Mouse (Mus musculus) stomach, embryonic 16.5 days (tissue): ENCODE measurements around the gene Wdr54. TPM values are rescaled to one million over a fixed set of nuclear protein-coding genes. Genes with fewer than 3 reads are reported as not detected.
"Not testable (repeated sequence)": the region's sequence is repeated elsewhere in the genome, so short reads cannot be mapped to it uniquely, and the experiment has no call there.

Source experiments
- ATAC-seq: fragments of 200-750 bp; cut with Nextera tagmentation; 2 replicates; pipeline ENCODE4 v1.8.0; 2017; ENCODE audit warnings: moderate number of reproducible peaks, moderate TSS enrichment; ENCODE audit not compliant: insufficient read depth, low FRiP score
- H3K27ac ChIP-seq: fragments of 300-500 bp; sonication (generic); 2 replicates; pipeline ENCODE4 v1.5.1; 2014; ENCODE audit warnings: low read length
- H3K27me3 ChIP-seq: fragments of 300-500 bp; sonication (generic); 2 replicates; pipeline ENCODE4 v1.6.1; 2014; ENCODE audit warnings: low read length, control low read depth, mixed read lengths; ENCODE audit not compliant: control insufficient read depth, insufficient read depth
- H3K36me3 ChIP-seq: fragments of 300-500 bp; sonication (generic); 2 replicates; pipeline ENCODE4 v1.6.1; 2014; ENCODE audit warnings: low read length; ENCODE audit not compliant: control insufficient read depth, insufficient read depth
- H3K4me1 ChIP-seq: fragments of 300-500 bp; sonication (generic); 2 replicates; pipeline ENCODE4 v1.6.1; 2014; ENCODE audit warnings: low read length, control low read depth, mixed read lengths; ENCODE audit not compliant: control insufficient read depth, insufficient read depth
- H3K4me2 ChIP-seq: fragments of 300-500 bp; sonication (generic); 2 replicates; pipeline ENCODE4 v1.6.1; 2014; ENCODE audit warnings: low read depth, low read length, mixed read lengths
- H3K4me3 ChIP-seq: fragments of 300-500 bp; sonication (generic); replicated peaks from 2 replicates; pipeline ENCODE4 v1.5.1; 2014; ENCODE audit warnings: mild to moderate bottlenecking, low read length
- H3K9ac ChIP-seq: fragments of 300-500 bp; sonication (generic); 2 replicates; pipeline ENCODE4 v1.6.1; 2014; ENCODE audit warnings: low read length
- H3K9me3 ChIP-seq: fragments of 300-500 bp; sonication (generic); replicated peaks from 2 replicates; pipeline ENCODE4 v1.6.1; 2016; ENCODE audit warnings: low read length, control low read depth; ENCODE audit not compliant: control insufficient read depth
- WGBS: fragments of 180-500 bp; shearing (Covaris S2); extraction: QIAGEN DNeasy Blood & Tissue Kit; methylation state at CpG from one replicate; pipeline ENCODE4 v1.1.7; 2014; 5-methylcytosine and 5-hydroxymethylcytosine counted together
- polyA plus RNA-seq: library from polyadenylated mRNA; unstranded; fragments of >200 nt; fragmentation: Nextera tagmentation; extraction: Ambion mirVana; gene quantifications from 2 replicates; pipeline ENCODE4 v1.2.1, GENCODE M21; 2015

Wdr54 gene
- polyA plus RNA-seq, 1 experiment from 2014 or later, result 4.1 TPM

GRCm38 (mm10) chr6:83162701-83163100 lies 6.5 kb upstream of the Wdr54 start:
- no peaks in the 10 kb centered on the region for H3K9me3 ChIP-seq
- H3K4me1 ChIP-seq, result peaks cover 25% of the 10 kb centered on the region
- ATAC-seq, result no peak
- H3K9ac ChIP-seq, result peak overlapping the region; percentile 70
- H3K4me2 ChIP-seq, result peak overlapping the region; percentile 77
- peaks cover 21% of the 10 kb centered on the region for H3K27me3 ChIP-seq
- H3K27ac ChIP-seq, result no peak overlapping the region
- H3K36me3 ChIP-seq, result no peaks in the 10 kb centered on the region
- peak overlapping the region; percentile 44 for H3K4me3 ChIP-seq
- WGBS, result 1% methylated on average over 8 of the region's 8 CpGs

DNA sequence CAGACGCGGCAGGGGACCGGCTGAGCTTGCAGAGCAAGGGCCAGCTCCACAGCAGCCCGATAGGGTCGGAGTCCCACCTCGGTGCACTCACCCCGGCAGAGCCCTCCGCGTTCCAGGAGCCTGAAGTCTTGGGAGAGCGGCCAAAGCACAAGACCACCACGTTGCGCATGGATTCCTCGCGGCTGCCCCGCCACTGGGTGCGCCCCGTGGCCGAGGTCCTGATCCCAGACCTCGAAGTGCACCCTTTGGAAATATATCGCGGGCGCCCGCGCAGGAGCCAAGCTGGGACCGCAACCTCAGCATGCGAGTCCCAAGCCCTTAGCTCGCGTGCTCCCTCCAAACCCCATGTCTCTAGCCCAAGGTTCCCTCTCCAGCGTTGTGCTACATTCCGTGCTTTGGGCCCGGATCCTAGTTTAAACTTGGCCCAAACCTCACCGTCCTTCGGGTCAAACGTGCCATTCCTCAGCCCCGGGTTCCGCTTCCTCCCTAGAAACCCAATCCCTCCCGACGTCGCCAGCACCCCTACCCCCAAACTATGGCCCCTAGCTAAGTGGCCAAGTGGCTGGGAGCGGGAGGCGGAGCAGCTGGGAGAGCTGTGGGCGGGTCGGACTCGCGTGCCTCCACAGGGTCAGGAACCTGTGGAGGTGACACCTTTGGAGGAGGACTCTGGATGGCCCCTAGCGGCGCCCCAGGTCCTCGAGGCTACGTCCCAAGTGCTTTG lies 5.9 kb upstream of the Wdr54 start:
- Histone ChIP-seq H3K27me3 (peaks cover 21% of the 10 kb centered on the region), H3K36me3 (no peaks in the 10 kb centered on the region), H3K4me2 (peak overlapping the region; percentile 77), H3K9ac (peak overlapping the region; percentile 70), H3K9me3 (no peaks in the 10 kb centered on the region), H3K4me3 (peak overlapping the region; percentile 44), H3K4me1 (peaks cover 22% of the 10 kb centered on the region), H3K27ac (no peak overlapping the region)
- WGBS, result under 1% methylated on average over 49 of the region's 49 CpGs
- peak; percentile 31 for ATAC-seq

GRCm38 (mm10) chr6:83161442-83161841 lies 5.2 kb upstream of the Wdr54 start:
- Histone ChIP-seq H3K9me3 (no peaks in the 10 kb centered on the region), H3K9ac (peak overlapping the region; percentile 70), H3K4me2 (peak overlapping the region; percentile 77), H3K27me3 (peaks cover 21% of the 10 kb centered on the region), H3K4me1 (peaks cover 21% of the 10 kb centered on the region), H3K36me3 (no peaks in the 10 kb centered on the region), H3K4me3 (peak overlapping the region; percentile 44), H3K27ac (no peak overlapping the region)
- ATAC-seq, result no peak
- WGBS, result 12% methylated on average over 19 of the region's 19 CpGs

DNA sequence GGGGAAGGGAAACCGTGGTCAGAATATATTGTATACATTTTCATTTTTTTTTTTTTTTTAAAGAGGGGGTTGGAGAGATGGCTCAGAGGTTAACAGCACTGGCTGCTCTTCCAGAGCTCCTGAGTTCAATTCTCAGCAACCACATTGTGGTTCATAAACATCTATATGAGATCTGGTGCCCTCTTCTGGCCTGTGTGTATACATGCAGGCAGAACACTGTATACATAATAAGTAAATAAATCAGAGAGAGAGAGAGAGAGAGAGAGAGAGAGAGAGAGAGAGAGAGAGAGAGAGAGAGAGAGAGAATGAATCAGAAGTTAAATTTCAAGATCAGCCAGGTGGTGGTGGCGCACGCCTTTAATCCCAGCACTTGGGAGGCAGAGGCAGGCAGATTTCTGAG lies 3.3 kb upstream of the Wdr54 start:
- H3K4me3 ChIP-seq, H3K4me2 ChIP-seq, H3K27ac ChIP-seq, H3K36me3 ChIP-seq, H3K9ac ChIP-seq, H3K9me3 ChIP-seq, ATAC-seq: not testable (repeated sequence)
- Histone ChIP-seq H3K27me3 (peaks cover 26% of the 10 kb centered on the region), H3K4me1 (peaks cover 23% of the 10 kb centered on the region)
- 24% methylated on average over 3 of the region's 3 CpGs for WGBS

GRCm38 (mm10) chr6:83155552-83156238 lies 502 bp downstream of the Wdr54 start:
- H3K9ac ChIP-seq, result peak overlapping the region; percentile 71
- ATAC-seq, result no peak; the same call in 1 of the 2 replicates
- H3K9me3 ChIP-seq, result no peaks in the 10 kb centered on the region
- WGBS, result 7% methylated on average over 23 of the region's 23 CpGs
- no peak overlapping the region for H3K27ac ChIP-seq
- H3K27me3 ChIP-seq, result peaks cover 6% of the 10 kb centered on the region
- H3K4me2 ChIP-seq, result peak overlapping the region; percentile 96
- no peaks in the 10 kb centered on the region for H3K36me3 ChIP-seq
- H3K4me3 ChIP-seq, result peak overlapping the region; percentile 61
- peaks cover 9% of the 10 kb centered on the region; the same call in 1 of the 2 replicates for H3K4me1 ChIP-seq

DNA sequence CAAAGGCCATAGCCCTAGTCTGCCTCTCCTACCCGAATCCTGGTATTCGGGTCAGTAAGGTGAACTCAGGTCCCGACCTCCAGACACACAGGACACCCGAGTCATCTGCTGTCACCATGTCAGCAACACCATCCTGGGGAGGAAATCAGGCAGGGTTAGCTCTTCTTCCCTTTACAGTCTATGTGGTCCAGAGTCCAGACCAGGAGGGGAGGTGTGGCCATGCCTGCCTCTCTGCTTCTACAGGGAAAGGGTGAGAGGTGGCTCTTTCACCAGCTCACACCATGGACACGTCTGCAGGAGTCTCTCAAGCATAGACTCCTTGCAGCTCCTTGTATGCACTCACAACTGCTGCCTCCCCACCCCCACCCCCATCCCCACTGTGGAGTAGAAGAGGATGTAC lies 2.7 kb downstream of the Wdr54 start:
- ATAC-seq, result no peak

DNA sequence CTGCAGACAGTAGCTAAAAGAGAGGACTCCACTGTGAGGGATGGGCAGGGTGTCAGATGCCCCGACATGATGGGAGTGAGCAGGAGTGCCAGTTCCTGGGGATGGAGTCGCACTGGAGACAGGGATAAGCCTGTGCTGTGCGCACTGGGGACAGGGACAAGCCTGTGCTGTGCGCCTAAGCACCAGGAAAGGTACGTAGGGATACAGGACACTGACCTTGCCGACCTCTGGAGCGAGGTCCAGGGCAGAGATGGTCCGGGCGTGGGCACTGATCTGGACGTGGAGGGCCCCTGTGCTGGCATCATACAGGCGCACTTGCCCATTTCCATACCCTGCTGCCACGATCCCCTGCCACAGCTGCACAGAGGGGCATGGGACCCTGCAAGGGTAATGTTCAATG lies 3.2 kb downstream of the Wdr54 start:
- H3K27me3 ChIP-seq, result 0 out of 2 replicates have a peak, but pooled peaks cover 4% of the 10 kb centered on the region
- 84% methylated on average over 12 of the region's 12 CpGs for WGBS
- ATAC-seq, result no peak

More for the DNA sequence above, 2.7 kb downstream of the Wdr54 start:
- H3K9ac ChIP-seq, result no peak overlapping the region
- H3K9me3 ChIP-seq, result no peaks in the 10 kb centered on the region
- H3K4me1 ChIP-seq, result peaks cover 9% of the 10 kb centered on the region; the same call in 1 of the 2 replicates
- H3K27me3 ChIP-seq, result 0 out of 2 replicates have a peak, but pooled peaks cover 4% of the 10 kb centered on the region
- H3K27ac ChIP-seq, result no peak overlapping the region
- no peaks in the 10 kb centered on the region for H3K36me3 ChIP-seq
- WGBS, result 73% methylated on average over 5 of the region's 5 CpGs
- H3K4me3 ChIP-seq, result no peak overlapping the region
- H3K4me2 ChIP-seq, result no peak overlapping the region

DNA sequence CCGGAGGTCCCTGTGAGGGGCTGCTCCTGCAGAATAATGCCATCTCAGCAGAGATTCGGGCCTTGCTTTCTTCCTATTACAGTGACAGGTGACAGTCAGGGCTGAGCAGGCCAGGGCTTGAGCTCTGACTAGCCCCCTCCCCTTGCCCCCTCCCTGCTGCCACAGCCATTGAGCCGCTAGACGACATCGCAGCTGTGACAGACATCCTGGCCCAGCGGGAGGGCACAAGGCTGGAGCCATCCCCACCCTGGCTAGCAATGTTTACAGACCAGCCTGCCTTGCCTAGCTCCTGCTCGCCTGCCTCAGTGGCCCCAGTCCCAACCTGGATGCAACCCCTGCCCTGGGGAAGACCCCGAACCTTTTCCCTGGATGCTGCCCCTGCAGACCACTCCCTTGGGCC lies 4.5 kb downstream of the Wdr54 start:
- 0 out of 2 replicates have a peak, but pooled peaks cover 4% of the 10 kb centered on the region for H3K36me3 ChIP-seq
- no peak overlapping the region for H3K4me3 ChIP-seq
- peaks cover 9% of the 10 kb centered on the region; the same call in 1 of the 2 replicates for H3K4me1 ChIP-seq
- H3K9me3 ChIP-seq, result no peaks in the 10 kb centered on the region
- no peak overlapping the region for H3K4me2 ChIP-seq
- WGBS, result 39% methylated on average over 8 of the region's 8 CpGs
- H3K27me3 ChIP-seq, result 0 out of 2 replicates have a peak, but pooled peaks cover 4% of the 10 kb centered on the region
- no peak for ATAC-seq
- H3K9ac ChIP-seq, result no peak overlapping the region
- no peak overlapping the region for H3K27ac ChIP-seq

More for the DNA sequence above, 3.2 kb downstream of the Wdr54 start:
- H3K4me3 ChIP-seq, result no peak overlapping the region
- H3K9me3 ChIP-seq, result no peaks in the 10 kb centered on the region
- no peak overlapping the region for H3K9ac ChIP-seq
- no peaks in the 10 kb centered on the region for H3K36me3 ChIP-seq
- H3K27ac ChIP-seq, result no peak overlapping the region
- no peak overlapping the region for H3K4me2 ChIP-seq
- H3K4me1 ChIP-seq, result peaks cover 9% of the 10 kb centered on the region; the same call in 1 of the 2 replicates

DNA sequence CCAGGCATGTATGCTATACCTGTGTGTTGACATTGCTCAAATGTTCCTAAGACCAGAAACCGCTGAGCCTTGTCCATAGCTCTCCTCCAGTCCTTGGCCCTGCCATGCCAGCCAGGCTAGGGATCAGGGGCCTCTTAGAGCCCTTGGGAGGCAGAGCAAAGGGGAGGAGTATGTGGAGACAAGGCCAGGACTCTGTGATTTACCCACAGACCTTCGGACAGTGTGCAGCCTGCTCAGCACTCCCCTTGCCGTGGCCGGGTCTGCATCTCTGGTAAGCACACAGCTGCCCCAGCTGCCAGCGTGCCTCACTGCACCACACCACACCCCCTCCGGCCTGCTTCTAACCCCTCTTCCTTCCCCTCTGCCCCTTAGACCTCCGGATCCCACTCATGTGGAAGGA lies 8.9 kb downstream of the Wdr54 start:
- Histone ChIP-seq H3K27me3 (no peaks in the 10 kb centered on the region), H3K9me3 (no peaks in the 10 kb centered on the region), H3K4me2 (no peak overlapping the region), H3K36me3 (0 out of 2 replicates have a peak, but pooled peaks cover 4% of the 10 kb centered on the region), H3K9ac (no peak overlapping the region), H3K27ac (no peak overlapping the region), H3K4me3 (no peak overlapping the region), H3K4me1 (peaks cover 5% of the 10 kb centered on the region; the same call in 1 of the 2 replicates)
- ATAC-seq, result no peak
- WGBS, result 56% methylated on average over 7 of the region's 7 CpGs
